Mouse (Mus musculus): ENCODE measurements around the gene Rnf7. TPM values are rescaled to one million over a fixed set of nuclear protein-coding genes. Genes with fewer than 3 reads are reported as not detected.

The Rnf7 gene
- polyA plus RNA-seq, 1 experiment from 2014 or later = 275 TPM

- 4% methylated on average over 8 of the region's 8 CpGs for WGBS
- H3K9ac ChIP-seq (ENCODE audit: low read length) = peak overlapping the region; percentile 68
- H3K4me2 ChIP-seq (ENCODE audit: low read depth, severe bottlenecking) = peak overlapping the region; percentile 55
- no peaks in the 10 kb centered on the region for H3K9me3 ChIP-seq (ENCODE audit: control insufficient read depth, low read length)
- 0 out of 2 replicates have a peak, but pooled peaks have one; percentile 29 for ATAC-seq (ENCODE audit: insufficient number of reproducible peaks, low FRiP score, low TSS enrichment, low read depth)
- H3K27me3 ChIP-seq (ENCODE audit: control insufficient read depth, insufficient read depth, low read length) = peaks cover 5% of the 10 kb centered on the region; the same call in 1 of the 2 replicates
- peak overlapping the region; percentile 37 for H3K4me3 ChIP-seq (ENCODE audit: low read depth, low read length)
- peaks cover 13% of the 10 kb centered on the region for H3K4me1 ChIP-seq (ENCODE audit: control insufficient read depth, insufficient read depth, low read length)
- DNase-seq (ENCODE audit: low spot score) = no peak
- H3K27ac ChIP-seq (replicated peaks; ENCODE audit: low read depth, low read length) = no peak overlapping the region
- no peaks in the 10 kb centered on the region for H3K36me3 ChIP-seq (ENCODE audit: control insufficient read depth, insufficient read depth, low read length)
Observed at GRCm38 (mm10) chr9:96438334-96438871, 40.1 kb downstream of the Rnf7 start.

DNA sequence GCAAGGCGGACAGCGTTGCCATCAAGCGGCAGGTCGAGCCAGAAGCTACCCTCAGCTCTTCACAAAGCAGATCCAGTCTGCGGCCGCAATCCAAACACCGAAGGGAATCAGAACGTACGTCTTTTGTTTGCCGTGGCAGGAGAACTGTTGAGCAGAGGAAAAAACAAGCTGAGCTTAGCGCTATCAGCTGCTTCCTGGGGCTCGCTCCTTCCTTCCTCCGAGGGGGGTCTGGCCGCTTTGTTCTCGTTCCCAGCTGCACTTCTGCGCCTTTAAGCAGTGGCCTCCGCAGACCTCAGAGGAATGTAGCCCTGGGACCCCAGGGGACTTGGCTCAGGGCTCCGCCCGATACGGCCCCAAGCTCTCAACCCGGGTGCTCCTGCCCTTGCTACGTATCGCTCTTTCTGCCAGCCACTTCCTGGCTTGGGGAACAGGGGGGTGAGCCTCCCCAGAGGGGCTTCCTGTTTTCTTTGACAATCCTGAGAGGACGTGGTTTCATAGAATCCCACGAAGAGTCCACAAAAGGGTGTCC lies 40.6 kb downstream of the Rnf7 start:
- Histone ChIP-seq H3K4me1 (ENCODE audit: control insufficient read depth, insufficient read depth, low read length) (peaks cover 13% of the 10 kb centered on the region), H3K4me2 (ENCODE audit: low read depth, severe bottlenecking) (peak overlapping the region; percentile 55)
- peak; percentile 62; the same call in 1 of the 2 replicates for ATAC-seq (ENCODE audit: insufficient number of reproducible peaks, low FRiP score, low TSS enrichment, low read depth)

GRCm38 (mm10) chr9:96436901-96437804 lies 41.3 kb downstream of the Rnf7 start:
- no peak for ATAC-seq (ENCODE audit: insufficient number of reproducible peaks, low FRiP score, low TSS enrichment, low read depth)
- H3K27me3 ChIP-seq (ENCODE audit: control insufficient read depth, insufficient read depth, low read length) = peaks cover 5% of the 10 kb centered on the region; the same call in 1 of the 2 replicates

More for the DNA sequence above, 40.6 kb downstream of the Rnf7 start:
- Histone ChIP-seq H3K36me3 (ENCODE audit: control insufficient read depth, insufficient read depth, low read length) (no peaks in the 10 kb centered on the region), H3K27me3 (ENCODE audit: control insufficient read depth, insufficient read depth, low read length) (peaks cover 5% of the 10 kb centered on the region; the same call in 1 of the 2 replicates), H3K27ac (replicated peaks; ENCODE audit: low read depth, low read length) (no peak overlapping the region), H3K9ac (ENCODE audit: low read length) (peak overlapping the region; percentile 68), H3K9me3 (ENCODE audit: control insufficient read depth, low read length) (no peaks in the 10 kb centered on the region), H3K4me3 (ENCODE audit: low read depth, low read length) (peak overlapping the region; percentile 37)
- WGBS = 1% methylated on average over 25 of the region's 25 CpGs
- peak; percentile 70 for DNase-seq (ENCODE audit: low spot score)

GRCm38 (mm10) chr9:96432575-96432974 lies 45.9 kb downstream of the Rnf7 start:
- H3K27ac ChIP-seq (replicated peaks; ENCODE audit: low read depth, low read length) = no peak overlapping the region
- no peaks in the 10 kb centered on the region for H3K36me3 ChIP-seq (ENCODE audit: control insufficient read depth, insufficient read depth, low read length)
- DNase-seq (ENCODE audit: low spot score) (no peak), ATAC-seq (ENCODE audit: insufficient number of reproducible peaks, low FRiP score, low TSS enrichment, low read depth) (no peak)
- H3K9me3 ChIP-seq (ENCODE audit: control insufficient read depth, low read length) = no peaks in the 10 kb centered on the region
- WGBS = 90% methylated on average over 3 of the region's 3 CpGs
- no peak overlapping the region for H3K4me2 ChIP-seq (ENCODE audit: low read depth, severe bottlenecking)
- no peak overlapping the region for H3K4me3 ChIP-seq (ENCODE audit: low read depth, low read length)
- H3K4me1 ChIP-seq (ENCODE audit: control insufficient read depth, insufficient read depth, low read length) = peaks cover 13% of the 10 kb centered on the region
- peaks cover 5% of the 10 kb centered on the region; the same call in 1 of the 2 replicates for H3K27me3 ChIP-seq (ENCODE audit: control insufficient read depth, insufficient read depth, low read length)
- no peak overlapping the region for H3K9ac ChIP-seq (ENCODE audit: low read length)

More at GRCm38 (mm10) chr9:96436901-96437804, 41.3 kb downstream of the Rnf7 start:
- peak overlapping the region; percentile 68 for H3K9ac ChIP-seq (ENCODE audit: low read length)
- peak overlapping the region; percentile 55 for H3K4me2 ChIP-seq (ENCODE audit: low read depth, severe bottlenecking)
- peak; percentile 36 for DNase-seq (ENCODE audit: low spot score)
- no peaks in the 10 kb centered on the region for H3K9me3 ChIP-seq (ENCODE audit: control insufficient read depth, low read length)
- H3K4me1 ChIP-seq (ENCODE audit: control insufficient read depth, insufficient read depth, low read length) = peaks cover 13% of the 10 kb centered on the region
- no peak overlapping the region for H3K27ac ChIP-seq (replicated peaks; ENCODE audit: low read depth, low read length)
- H3K4me3 ChIP-seq (ENCODE audit: low read depth, low read length) = peak overlapping the region; percentile 37
- no peaks in the 10 kb centered on the region for H3K36me3 ChIP-seq (ENCODE audit: control insufficient read depth, insufficient read depth, low read length)
- WGBS = 17% methylated on average over 28 of the region's 28 CpGs

DNA sequence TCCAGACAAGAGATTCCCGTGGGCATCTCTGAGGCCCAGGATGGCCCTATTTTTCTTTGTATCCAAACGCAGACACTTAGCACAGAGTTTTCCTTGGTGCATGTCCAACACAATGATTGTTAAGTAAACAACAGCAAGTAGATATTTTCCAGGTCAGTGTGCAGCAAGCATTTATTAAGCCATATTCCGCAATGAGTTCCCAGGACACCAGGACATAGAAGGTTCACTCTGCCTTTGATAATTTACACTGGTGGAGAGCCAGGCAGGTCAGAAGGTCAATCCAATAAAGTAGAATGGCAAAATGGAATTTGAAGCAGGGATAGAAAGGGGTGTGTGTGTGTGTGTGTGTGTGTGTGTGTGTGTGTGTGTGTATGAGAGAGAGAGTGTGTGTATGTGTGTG lies 47.4 kb downstream of the Rnf7 start:
- DNase-seq (ENCODE audit: low spot score) (no peak), ATAC-seq (ENCODE audit: insufficient number of reproducible peaks, low FRiP score, low TSS enrichment, low read depth) (no peak)
- no peak overlapping the region for H3K27ac ChIP-seq (replicated peaks; ENCODE audit: low read depth, low read length)
- H3K9me3 ChIP-seq (ENCODE audit: control insufficient read depth, low read length) = no peaks in the 10 kb centered on the region
- no peak overlapping the region for H3K4me2 ChIP-seq (ENCODE audit: low read depth, severe bottlenecking)
- H3K27me3 ChIP-seq (ENCODE audit: control insufficient read depth, insufficient read depth, low read length) = no peaks in the 10 kb centered on the region
- no peaks in the 10 kb centered on the region for H3K36me3 ChIP-seq (ENCODE audit: control insufficient read depth, insufficient read depth, low read length)
- H3K4me3 ChIP-seq (ENCODE audit: low read depth, low read length) = no peak overlapping the region
- 0 out of 2 replicates have a peak, but pooled peaks cover 4% of the 10 kb centered on the region for H3K4me1 ChIP-seq (ENCODE audit: control insufficient read depth, insufficient read depth, low read length)
- WGBS = 80% methylated on average over 3 of the region's 3 CpGs
- H3K9ac ChIP-seq (ENCODE audit: low read length) = no peak overlapping the region

DNA sequence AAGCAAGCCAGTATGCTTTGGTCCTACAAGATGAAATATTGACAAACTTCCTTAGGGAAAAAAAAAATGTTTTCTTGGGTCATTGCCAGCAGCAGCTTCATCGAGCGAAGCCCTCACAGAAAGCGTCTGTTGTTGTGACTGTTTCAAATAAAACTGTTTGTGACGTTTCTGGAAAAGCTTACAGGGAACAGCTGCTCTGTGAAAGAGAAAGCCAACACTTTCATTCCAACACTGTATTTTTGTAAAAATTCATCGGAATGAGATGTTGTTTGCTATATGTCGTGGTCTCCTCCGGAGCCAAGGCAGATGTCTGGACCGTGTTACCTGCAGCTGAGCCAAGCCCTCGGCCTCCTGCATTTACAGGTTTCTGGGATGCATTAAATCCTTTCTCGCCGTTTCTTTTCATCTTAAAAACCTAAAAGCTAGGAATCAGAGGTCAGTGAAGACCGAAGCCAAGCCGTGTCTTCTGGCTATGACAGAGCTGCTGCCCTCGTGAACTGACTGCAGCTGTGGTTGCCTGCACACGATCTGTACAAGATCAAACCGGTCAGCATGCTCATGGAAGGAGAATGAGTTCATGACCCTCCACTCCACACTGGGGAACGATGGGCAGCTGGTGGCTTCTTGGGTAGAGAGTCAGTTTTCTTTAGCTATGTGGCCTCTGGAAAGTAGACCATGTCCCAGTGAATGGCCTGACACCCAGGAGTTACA lies 50.0 kb downstream of the Rnf7 start:
- H3K36me3 ChIP-seq (ENCODE audit: control insufficient read depth, insufficient read depth, low read length) = no peaks in the 10 kb centered on the region
- DNase-seq (ENCODE audit: low spot score) (no peak), ATAC-seq (ENCODE audit: insufficient number of reproducible peaks, low FRiP score, low TSS enrichment, low read depth) (no peak)
- H3K27ac ChIP-seq (replicated peaks; ENCODE audit: low read depth, low read length) = no peak overlapping the region
- no peak overlapping the region for H3K4me3 ChIP-seq (ENCODE audit: low read depth, low read length)
- H3K4me1 ChIP-seq (ENCODE audit: control insufficient read depth, insufficient read depth, low read length) = no peaks in the 10 kb centered on the region
- no peak overlapping the region for H3K4me2 ChIP-seq (ENCODE audit: low read depth, severe bottlenecking)
- WGBS = 75% methylated on average over 17 of the region's 17 CpGs
- no peaks in the 10 kb centered on the region for H3K9me3 ChIP-seq (ENCODE audit: control insufficient read depth, low read length)
- no peak overlapping the region for H3K9ac ChIP-seq (ENCODE audit: low read length)
- no peaks in the 10 kb centered on the region for H3K27me3 ChIP-seq (ENCODE audit: control insufficient read depth, insufficient read depth, low read length)

- no peak overlapping the region for H3K27ac ChIP-seq (replicated peaks; ENCODE audit: low read depth, low read length)
- no peaks in the 10 kb centered on the region for H3K27me3 ChIP-seq (ENCODE audit: control insufficient read depth, insufficient read depth, low read length)
- H3K36me3 ChIP-seq (ENCODE audit: control insufficient read depth, insufficient read depth, low read length) = no peaks in the 10 kb centered on the region
- no peak overlapping the region for H3K4me3 ChIP-seq (ENCODE audit: low read depth, low read length)
- no peaks in the 10 kb centered on the region for H3K4me1 ChIP-seq (ENCODE audit: control insufficient read depth, insufficient read depth, low read length)
- no peak overlapping the region for H3K4me2 ChIP-seq (ENCODE audit: low read depth, severe bottlenecking)
- no peaks in the 10 kb centered on the region for H3K9me3 ChIP-seq (ENCODE audit: control insufficient read depth, low read length)
- H3K9ac ChIP-seq (ENCODE audit: low read length) = no peak overlapping the region
- WGBS = 34% methylated on average over 8 of the region's 8 CpGs
- ATAC-seq (ENCODE audit: insufficient number of reproducible peaks, low FRiP score, low TSS enrichment, low read depth) = peak; percentile 35; the same call in 1 of the 2 replicates
- no peak for DNase-seq (ENCODE audit: low spot score)
Observed at GRCm38 (mm10) chr9:96424027-96424426, 54.4 kb downstream of the Rnf7 start.

Data from limb, embryonic 11.5 days (tissue).